Mouse (Mus musculus) ZHBTc4 (cell line): Measurements from ENCODE around the gene Ephb1.

ENCODE experiments used
- DNase-seq: peaks from one replicate; pipeline ENCODE4 v3.0.0-alpha.2; 2011; ENCODE audit warnings: low read depth, low spot score

Ephb1 gene

GRCm38 (mm10) chr9:102180486-102180885, 174.0 kb downstream of the Ephb1 start:
- no peak for DNase-seq

GRCm38 (mm10) chr9:102180070-102180469, 174.4 kb downstream of the Ephb1 start:
- no peak for DNase-seq

GRCm38 (mm10) chr9:102169706-102170105, 184.8 kb downstream of the Ephb1 start:
- no peak for DNase-seq

DNA sequence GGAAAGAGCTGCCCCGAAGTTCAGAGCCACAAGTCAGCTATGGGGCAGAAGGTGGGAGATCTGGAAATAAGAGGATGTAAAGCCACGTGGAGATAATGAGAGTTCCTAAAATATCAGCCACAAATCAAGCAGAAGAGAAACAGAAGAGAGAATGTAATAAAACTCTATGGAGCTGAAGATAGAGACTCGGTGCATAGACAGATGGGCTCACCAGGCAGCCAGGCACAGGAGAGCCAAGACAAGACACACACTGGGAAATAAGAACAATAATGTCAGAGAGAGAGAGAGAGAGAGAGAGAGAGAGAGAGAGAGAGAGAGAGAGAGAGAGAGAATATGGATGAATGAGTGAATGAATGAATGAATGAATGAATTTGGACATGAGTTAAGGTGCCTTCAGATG, 198.6 kb downstream of the Ephb1 start:
- no peak for DNase-seq

- DNase-seq: no peak
Measured at GRCm38 (mm10) chr9:102139181-102139580, 215.3 kb downstream of the Ephb1 start.

GRCm38 (mm10) chr9:102138671-102139070, 215.8 kb downstream of the Ephb1 start:
- no peak for DNase-seq

- no peak for DNase-seq
Measured at GRCm38 (mm10) chr9:102138187-102138586, 216.3 kb downstream of the Ephb1 start.

- no peak for DNase-seq
Measured at GRCm38 (mm10) chr9:102130506-102130905, 224.0 kb downstream of the Ephb1 start.

- no peak for DNase-seq
Measured at GRCm38 (mm10) chr9:102126510-102126909, 228.0 kb downstream of the Ephb1 start.

DNA sequence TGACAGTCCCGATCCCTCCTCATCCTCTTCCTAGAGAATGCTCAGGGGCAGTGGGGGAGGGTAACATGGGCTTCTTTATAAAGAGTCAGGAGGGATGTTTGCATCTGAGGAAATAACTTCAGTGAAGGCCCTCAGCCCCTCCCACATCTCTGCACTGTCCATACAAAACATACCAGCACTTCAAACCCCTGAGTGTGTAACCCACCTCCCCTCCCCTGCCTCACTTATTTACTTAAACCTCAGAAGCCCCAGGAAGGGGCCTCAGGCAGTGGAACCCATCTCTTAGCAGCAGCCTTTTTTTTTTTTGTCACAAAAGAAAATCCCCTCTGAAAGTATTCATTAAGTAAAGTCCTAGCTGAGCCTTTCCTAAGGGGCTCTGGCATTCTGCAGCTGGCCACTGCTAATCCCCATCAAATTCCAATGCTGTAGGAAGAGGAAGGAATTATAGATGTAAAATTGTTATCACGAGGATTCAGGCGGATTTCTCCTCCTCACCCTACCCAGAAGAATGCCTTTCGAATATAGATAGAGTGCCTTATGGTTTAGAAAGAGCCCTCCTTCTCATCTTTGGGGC, 231.5 kb downstream of the Ephb1 start:
- no peak for DNase-seq

GRCm38 (mm10) chr9:102119422-102119821, 235.1 kb downstream of the Ephb1 start:
- DNase-seq: peak; percentile 18

DNA sequence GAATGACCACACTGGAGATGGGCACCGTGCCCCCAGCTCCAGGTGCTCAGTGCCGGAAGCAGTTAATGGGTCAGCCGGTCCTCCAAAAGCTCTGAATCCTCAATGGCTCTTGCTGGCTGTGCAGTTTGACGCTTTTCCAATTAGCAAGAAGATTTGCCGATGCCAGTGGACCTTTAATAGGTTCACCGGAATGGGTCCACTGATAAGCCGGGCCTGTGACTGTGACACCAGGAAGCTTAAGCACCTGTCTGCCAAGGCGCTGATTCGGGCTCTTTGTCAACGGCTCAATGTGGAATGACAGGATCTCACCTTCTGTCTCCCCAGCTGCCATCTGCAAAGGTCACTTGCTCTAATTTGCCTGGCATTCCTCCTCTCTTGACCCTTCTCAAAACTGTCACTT, 239.2 kb downstream of the Ephb1 start:
- no peak for DNase-seq

DNA sequence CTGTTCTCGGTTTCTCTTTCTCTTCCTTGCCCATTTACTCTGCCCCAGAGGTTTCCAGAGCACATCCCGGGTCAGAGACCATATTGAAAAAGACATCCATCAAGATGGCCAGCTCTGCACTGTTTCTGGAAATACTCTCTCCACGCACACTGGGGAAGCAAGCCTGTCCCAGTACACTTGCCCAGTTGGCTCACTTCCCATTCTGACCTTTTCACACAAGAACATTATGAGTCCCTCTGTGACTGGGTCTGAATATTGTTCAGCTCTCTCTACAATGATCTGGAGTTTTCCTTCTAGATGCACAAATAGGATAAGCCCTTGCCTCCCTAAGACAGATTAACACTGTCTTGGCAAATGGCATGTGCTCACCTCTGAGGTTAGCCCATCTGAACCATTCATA, 243.0 kb downstream of the Ephb1 start:
- no peak for DNase-seq

GRCm38 (mm10) chr9:102107978-102108377, 246.5 kb downstream of the Ephb1 start:
- no peak for DNase-seq

GRCm38 (mm10) chr9:102107213-102107612, 247.3 kb downstream of the Ephb1 start:
- no peak for DNase-seq

DNA sequence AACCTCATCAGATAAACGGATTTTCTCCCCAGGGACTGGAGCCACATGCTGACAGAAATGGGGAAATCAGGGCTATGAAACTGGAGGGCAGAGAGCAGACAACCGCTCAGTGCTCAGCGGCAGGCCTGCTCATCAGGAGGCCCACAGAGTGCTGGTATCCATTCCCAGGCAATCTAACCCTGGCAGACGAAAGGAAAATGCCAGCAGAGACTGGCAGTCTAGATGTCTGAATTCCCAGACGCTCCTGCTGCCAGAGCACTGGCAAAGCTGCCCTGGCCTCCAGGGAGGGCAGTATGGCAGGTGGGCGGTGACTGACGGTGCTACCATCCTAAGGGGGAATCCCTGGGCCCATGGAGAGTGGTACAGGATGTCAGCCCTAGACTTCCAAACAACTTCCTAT, 257.7 kb downstream of the Ephb1 start:
- no peak for DNase-seq

GRCm38 (mm10) chr9:102088598-102088997, 265.9 kb downstream of the Ephb1 start:
- no peak for DNase-seq

- DNase-seq: no peak
Measured at GRCm38 (mm10) chr9:102086053-102086706, 268.3 kb downstream of the Ephb1 start.

DNA sequence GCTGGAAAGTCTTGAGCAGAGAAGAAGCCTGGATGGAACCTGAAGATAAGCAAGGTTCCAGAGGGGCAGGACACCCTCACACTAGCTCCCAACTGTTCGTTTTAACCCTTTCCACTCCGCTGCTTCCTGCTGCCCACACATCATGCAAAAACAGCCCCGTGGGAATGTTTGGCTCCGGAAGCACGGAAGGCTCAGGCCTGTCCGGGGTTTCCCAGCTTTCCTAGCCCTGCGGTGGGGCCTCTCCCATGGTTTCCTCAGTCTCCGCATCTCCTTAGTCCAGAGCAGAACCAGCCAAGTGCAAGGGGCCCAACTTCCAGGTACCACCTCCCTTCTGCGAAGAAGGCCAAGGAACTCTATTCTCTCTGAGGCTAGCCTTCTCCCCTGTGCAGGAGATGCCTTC, 269.0 kb downstream of the Ephb1 start:
- no peak for DNase-seq

GRCm38 (mm10) chr9:102080934-102081333, 273.6 kb downstream of the Ephb1 start:
- no peak for DNase-seq

- no peak for DNase-seq
Measured at GRCm38 (mm10) chr9:102079151-102079550, 275.3 kb downstream of the Ephb1 start.

- DNase-seq: no peak
Measured at GRCm38 (mm10) chr9:102078238-102078637, 276.3 kb downstream of the Ephb1 start.

DNA sequence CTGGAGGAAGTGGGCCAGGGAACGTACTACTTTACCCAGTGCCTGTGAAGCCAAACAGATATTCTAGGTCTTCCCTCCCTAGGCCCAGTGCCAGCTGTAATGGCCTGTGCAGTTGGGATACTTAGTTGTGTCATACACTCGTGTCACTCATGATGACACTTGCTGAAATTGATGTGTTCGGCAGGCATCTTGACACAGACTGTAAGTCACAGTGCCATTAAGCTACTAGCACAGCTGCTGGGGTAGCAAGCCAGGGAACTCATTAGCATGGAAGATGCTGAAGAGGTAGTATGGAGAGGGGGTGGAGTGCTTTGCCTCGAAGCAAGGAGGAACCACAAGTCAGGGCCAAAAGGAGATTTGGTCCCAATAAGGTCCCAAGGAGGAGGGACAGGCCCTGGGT, 279.0 kb downstream of the Ephb1 start:
- DNase-seq: no peak

- no peak for DNase-seq
Measured at GRCm38 (mm10) chr9:102073404-102073803, 281.1 kb downstream of the Ephb1 start.
